Mouse (Mus musculus) right cerebral cortex, adult 18-20 months (tissue): ENCODE measurements at regions not wholly inside any gene's neighbourhood (a gene's known extent, or its start where the extent isn't known, plus 50 kb on each side); places are given as distances from the start of the nearest gene placed in this dataset.
"Not testable (repeated sequence)": the region's sequence is repeated elsewhere in the genome, so short reads cannot be mapped to it uniquely, and the experiment has no call there.

Experiments
- DNase-seq: peaks from one replicate; pipeline ENCODE4 v3.0.0; 2022; ENCODE audit warnings: mixed read lengths

GRCm38 (mm10) chr9:94107701-94108100 lies 430.2 kb downstream of the 1190002N15Rik start:
- not testable (repeated sequence) for DNase-seq

DNA sequence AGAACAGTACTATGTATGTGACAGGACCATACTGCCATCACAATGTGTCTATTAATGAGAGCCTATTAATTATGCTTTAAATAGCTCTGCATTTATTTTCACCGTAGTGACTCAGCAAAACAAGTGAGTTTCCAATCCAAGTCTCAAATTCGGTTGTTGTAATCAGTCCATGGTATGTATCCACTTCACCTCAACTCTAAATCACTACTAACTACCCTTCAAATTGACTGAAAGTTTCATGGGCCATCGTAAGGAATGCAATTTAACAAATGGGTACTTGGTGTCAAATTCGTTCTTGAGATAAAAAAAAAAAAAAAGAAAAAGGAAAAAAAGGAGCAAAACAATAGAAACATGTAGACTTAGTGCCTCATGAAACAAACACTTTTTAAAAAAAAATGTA lies 433.2 kb downstream of the 1190002N15Rik start:
- DNase-seq, result no peak

GRCm38 (mm10) chr9:94101958-94102357 lies 435.9 kb downstream of the 1190002N15Rik start:
- no peak for DNase-seq

DNA sequence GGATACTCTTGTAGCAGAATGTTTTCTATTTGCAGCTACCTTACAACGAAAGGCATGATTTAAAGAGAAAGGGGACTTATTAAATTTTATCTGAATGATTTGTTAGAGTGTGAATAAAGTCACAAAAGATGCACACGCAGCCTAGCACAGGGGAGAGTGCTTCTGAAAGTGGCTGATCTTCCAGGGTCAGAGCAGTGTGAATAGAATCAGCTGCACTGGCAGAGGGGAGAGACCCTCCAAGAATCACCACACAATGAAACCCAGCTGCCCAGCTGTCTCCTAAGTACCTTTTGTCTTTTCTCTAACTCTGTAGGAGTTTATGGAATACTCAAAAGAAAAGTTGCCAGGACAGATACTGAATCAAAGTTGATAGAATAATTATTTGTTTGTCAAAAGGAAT lies 443.1 kb downstream of the 1190002N15Rik start:
- DNase-seq, result no peak

- DNase-seq, result no peak
Measured at GRCm38 (mm10) chr9:94091658-94092225, 446.1 kb downstream of the 1190002N15Rik start.

- peak; percentile 11 for DNase-seq
Measured at GRCm38 (mm10) chr9:94089759-94090158, 448.1 kb downstream of the 1190002N15Rik start.

GRCm38 (mm10) chr9:94083629-94084411 lies 454.1 kb downstream of the 1190002N15Rik start:
- no peak for DNase-seq

GRCm38 (mm10) chr9:94074904-94075303 lies 463.0 kb downstream of the 1190002N15Rik start:
- no peak for DNase-seq

DNA sequence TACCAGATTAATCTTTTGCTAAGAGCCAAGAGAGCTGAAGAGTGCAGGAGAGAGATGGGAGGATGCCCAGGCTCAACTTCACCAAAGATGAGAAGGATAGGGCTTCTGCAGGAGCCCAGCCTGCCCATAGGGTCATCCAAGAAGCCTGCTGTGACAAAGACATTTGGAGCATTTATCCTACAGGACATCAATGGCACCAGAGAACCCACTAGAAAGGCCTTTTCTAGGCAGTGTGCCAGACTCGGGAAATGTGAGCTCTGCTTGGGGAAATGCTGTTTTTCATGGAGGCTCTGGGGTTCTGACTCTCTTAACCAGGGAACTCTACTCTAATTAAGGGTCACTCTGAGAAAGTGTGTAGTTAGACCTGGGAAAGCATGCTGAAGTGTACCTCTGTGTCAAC lies 470.8 kb downstream of the 1190002N15Rik start:
- DNase-seq, result no peak

DNA sequence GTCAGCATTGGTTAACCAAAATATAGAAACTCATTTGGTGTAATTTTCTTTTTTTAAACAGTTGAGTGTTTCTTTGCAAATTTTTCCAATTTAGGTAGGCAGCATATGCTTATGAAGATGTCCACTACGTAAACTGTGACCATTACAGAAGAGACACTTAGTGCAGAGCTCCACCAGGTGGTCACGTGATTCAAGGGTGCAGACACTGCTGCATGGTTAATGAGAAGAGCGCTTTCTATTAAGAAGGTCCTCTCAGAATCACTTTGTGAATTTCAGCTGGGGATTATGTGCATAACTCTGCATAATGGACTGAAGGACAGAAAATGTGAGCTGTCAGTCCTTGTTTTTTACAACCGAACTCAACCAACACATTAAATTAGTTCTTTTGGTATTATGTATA lies 484.7 kb downstream of the 1190002N15Rik start:
- no peak for DNase-seq

GRCm38 (mm10) chr9:94047845-94048244 lies 490.0 kb downstream of the 1190002N15Rik start:
- DNase-seq, result no peak

- DNase-seq, result no peak
Measured at GRCm38 (mm10) chr9:94045462-94046126, 492.3 kb downstream of the 1190002N15Rik start.

DNA sequence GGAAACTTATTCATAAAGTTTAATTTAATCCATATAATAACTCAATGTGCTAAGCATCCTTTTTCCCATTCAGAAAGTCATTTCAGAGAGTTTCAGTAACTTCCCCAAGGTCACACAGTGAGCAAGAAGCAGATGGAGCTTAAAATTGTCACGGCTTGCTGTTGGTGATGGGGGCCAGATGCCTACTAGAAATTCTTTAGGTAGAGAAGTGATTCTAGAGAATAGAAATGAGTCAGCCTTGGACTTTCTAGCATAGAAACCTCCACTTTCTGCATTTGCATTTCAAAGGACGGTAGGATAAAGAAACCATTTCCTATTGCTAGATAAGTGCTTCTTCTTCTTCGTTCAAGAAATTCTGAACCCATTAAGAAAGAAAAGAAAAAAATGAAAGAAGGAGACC lies 514.1 kb downstream of the 1190002N15Rik start:
- DNase-seq, result peak; percentile 32

DNA sequence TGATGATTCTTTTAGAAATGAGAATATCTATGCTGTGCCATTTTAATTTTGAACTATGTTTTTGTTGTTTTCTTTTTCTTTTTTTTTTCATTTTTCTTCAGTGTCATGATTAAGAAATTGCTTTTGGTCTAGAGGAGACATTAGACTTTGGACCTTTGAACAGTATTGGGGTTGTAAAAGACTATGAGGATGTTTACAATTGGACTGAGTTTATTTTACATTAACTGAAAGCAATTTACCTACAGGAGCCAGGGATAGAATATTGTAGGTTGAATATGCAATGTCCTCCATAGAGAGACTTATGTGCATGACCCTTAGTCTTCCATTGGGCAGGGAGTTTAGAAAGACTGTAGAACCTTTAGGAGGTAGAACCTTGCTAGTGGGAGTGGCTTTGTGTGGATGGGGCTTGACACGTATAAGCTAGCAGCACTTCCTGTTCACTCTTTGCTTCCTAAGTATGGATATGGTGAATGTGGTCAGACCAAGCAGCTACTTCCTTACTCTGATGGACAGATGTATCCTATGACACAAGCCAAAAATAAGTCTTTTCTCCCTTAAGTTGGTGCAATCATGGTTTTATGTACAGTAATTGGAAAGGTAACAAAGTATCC lies 516.5 kb downstream of the 1190002N15Rik start:
- DNase-seq, result no peak

DNA sequence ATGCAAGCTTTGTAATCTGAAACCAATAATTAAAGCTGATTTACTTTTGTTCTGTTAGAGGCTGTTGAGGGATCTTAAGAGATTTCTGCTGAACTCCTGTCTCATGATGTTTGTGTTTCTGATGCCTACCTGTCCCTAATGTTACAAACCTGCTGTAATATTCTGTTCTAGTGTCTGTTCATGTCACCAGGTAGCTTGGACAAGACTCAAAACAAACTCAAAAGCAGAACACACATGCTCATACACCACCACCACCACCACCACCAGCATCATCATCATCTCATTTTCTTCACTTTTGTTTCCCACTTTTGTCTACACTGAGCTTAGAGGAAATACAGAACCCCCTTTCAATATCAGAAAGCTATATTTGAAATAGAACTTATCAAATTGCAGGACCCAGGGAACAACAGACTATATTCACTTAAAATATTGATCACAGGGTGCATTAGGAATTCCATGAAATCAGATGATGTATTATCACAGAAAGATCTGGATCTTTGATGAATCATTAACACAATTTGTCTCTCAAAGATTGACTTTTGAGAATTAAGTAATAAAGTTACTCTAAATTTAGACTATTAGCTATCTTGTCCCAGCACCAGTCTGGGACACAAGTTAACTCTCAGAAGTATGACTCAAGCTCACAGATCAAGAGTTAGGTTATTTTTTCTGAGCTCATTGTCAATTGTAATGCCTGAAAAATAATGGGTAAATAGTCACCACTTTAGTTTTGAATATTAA lies 521.0 kb downstream of the 1190002N15Rik start:
- DNase-seq, result no peak

- DNase-seq, result peak; percentile 63
Measured at GRCm38 (mm10) chr9:93992216-93992615, 545.7 kb downstream of the 1190002N15Rik start.

GRCm38 (mm10) chr9:93991141-93991540 lies 546.7 kb downstream of the 1190002N15Rik start:
- DNase-seq, result no peak

DNA sequence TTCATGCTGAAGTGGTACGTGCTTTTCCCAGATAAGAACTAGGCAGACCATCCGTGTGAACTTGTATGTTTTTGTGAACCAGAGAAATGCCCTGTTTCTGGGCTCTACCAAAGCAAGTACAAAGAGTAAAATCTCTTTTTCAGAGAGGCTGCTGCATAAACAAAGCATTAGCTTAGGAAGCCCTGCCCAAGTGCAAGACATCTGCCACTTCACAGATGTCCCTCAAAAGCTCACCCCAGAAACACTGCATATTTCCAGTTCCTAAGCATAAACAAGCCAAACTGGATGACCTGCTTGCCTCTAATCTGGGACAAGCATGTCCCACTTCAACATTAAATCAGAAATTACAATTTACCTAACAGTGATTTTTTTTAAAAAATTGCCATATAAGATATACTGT lies 556.7 kb downstream of the 1190002N15Rik start:
- no peak for DNase-seq

GRCm38 (mm10) chr9:93969691-93970284 lies 568.1 kb downstream of the 1190002N15Rik start:
- peak; percentile 12 for DNase-seq

DNA sequence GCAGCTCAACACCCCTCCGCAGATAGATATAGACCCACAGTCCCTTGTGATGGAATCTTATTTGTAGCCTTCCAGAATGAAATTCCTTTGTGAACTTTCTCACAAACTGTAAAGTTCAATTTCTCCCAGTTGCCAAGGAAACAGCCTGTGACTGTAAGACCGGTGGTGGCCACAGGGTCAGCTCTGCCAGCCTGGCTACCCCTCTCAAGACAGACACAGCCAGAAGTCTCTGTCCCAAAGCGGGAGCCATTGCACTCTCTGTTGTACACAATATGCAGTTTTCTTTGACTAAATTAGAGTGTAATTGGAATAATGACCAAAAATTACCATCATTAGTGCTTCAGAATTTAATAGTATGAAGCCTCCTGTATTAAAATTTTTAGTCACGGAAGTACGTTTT lies 568.8 kb downstream of the 1190002N15Rik start:
- DNase-seq, result no peak

DNA sequence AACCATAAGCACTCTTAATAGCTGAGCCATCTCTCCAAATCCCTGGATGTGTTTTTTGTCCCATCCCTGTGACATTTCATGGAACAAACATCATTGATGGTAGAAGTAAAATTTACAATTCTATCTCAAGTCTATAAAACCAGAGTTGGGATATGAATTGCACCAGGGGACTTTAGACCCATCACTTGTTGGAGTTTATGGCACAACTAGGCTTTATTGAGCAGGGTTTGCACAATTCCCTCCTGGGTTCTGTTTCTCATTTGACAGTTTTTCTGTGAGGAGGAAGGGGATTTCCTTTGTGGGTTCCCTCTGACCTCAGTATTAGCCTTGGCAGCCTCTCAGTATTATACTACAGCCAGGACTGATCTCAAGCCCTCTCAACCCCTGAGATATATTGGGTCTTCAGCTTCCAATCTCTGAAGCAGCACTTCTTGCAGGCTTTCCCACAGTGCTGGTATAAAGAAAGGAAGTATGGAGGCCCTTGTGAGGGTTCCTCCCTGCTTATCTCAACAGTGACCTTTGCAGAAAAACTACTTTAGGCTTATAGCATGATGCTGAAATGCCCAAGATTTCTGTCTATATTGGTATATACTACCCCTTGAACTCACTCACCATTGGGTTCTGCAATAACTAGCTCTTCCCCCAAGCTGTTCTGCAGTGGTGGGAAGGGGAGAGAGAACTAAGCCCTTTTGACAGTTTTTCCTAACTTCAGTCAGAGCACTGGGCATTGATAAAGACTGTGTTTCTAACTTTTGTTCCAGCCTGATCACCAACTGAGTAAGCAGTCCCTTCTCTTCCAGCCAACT lies 582.4 kb downstream of the 1190002N15Rik start:
- DNase-seq, result no peak

DNA sequence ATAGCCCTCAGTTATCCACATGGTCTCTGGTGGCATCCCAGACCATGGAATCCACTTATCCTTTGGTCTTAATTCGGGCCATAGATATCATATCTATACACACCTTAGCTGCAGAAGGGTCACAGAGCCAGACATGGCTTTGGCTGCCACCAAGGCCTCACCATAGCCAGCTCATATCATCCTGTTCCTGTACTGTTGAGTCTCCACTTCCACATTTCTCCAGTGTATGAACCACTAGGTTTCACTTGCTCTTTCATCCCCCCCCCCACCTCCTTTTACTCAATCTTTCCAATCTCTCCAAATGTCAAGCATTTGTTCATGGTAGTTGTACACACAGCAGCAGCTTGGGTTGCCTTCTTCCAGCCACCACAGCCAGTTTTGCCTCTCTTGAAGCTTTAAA lies 589.2 kb downstream of the 1190002N15Rik start:
- no peak for DNase-seq
